Mouse (Mus musculus) spleen, embryonic (tissue): ENCODE results near the gene Atraid.

Experiments
- CTCF ChIA-PET: fragments of 350-600 bp; sonication (Branson Sonifier 250); formaldehyde crosslinking; loops from one replicate; lab custom pipeline; 2022; lab: Charles Lee

The Atraid gene

DNA sequence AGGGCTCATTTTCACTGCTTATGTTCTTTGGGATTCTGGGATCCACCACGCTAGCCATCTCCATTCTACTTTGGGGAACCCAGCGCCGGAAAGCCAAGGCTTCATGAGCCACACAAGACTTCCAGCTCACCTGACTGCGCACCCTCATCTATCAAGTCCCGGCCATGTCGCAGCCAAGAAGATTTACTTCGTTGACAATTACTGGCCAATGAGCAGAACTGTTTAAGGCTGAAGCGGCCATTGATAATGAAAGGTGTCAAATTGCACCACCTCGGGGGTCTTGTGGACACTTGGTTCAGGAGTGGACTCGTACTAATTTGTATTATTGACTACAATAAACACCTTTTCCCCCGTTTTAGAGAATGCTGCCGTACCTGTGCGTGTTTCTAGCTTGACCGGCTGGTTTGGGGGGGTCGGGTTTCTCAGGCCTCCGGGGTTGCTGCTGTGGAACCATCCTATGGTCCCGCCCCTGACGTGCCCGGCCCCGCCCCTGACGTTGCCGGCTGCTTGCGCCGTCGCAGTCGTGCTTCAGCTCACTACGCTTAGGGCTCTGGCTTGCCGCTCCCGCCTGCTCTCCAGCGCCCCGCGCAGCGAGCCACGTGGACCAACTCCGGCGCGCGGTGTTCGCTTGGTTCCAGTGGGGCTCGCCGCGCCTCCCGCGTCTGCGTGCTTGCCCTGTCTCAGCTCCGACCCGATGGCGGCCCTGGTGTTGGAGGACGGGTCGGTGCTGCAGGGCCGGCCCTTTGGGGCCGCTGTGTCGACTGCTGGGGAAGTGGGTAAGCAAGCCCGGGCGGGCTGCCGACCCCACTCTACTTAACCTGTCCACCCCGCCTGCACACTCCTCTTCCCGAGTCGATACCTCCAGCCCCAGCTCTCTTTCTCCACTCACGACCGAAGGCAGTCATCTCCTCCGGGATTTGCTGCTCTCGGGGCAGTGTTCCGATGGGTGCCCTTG is 6.4 kb downstream of the Atraid start, which contains the start of gene Cad:
Cad (plus strand) TSS at position 520 of the 955 bp plus-strand sequence.
- CTCF ChIA-PET: interaction anchor here (0.6 kb wide), 1 partner anchor 236 kb away, joined by 19 read pairs; no protein-coding TSS in a partner anchor

- CTCF ChIA-PET: interaction anchor here (0.6 to 0.9 kb wide), 2 partner anchors 12 to 235 kb away, joined by 10 to 19 read pairs; no protein-coding TSS in a partner anchor
Observed at GRCm38 (mm10) chr5:31055216-31056140, 7.4 kb downstream of the Atraid start.

DNA sequence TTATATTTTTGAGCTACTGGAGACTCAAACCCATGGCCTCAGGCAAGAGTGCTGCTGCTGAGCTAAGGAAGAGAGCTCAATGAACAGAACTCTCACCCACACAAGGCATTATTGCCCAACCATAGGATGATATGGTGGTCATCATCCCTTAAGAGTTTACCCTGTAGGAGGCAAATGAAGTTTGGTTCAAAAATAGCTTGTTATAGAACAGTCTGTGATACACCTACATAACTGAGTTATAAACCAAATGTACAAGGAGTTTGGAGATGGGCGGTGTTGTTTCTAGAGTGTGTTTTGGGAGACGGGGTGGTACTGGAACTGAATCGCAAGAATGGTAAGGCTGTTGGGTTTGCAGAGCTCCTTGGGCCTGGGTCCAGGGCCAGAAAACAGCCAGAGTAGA is 21.7 kb downstream of the Atraid start:
- CTCF ChIA-PET: no interaction called here

- CTCF ChIA-PET: interaction anchor here (0.6 kb wide), 1 partner anchor 48 kb away, joined by 8 read pairs; no protein-coding TSS in a partner anchor
Observed at GRCm38 (mm10) chr5:31071059-31071458, 22.9 kb downstream of the Atraid start.

DNA sequence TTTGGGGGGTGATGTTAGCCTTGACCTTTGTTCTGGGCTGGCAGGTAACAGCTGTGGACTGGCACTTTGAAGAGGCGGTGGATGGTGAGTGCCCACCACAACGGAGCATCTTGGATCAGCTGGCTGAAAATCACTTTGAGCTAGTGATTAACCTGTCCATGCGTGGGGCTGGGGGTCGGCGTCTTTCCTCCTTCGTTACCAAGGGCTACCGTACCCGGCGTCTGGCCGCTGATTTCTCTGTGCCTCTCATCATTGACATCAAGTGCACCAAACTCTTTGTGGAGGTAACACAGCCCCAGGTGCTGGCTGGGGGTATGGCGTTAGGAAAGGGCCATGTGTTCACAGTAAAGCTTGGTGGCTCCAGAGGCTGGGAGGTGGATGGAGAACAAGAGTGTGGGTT is 23.7 kb downstream of the Atraid start:
- CTCF ChIA-PET: interaction anchor here (0.5 kb wide), 1 partner anchor 1725 kb away, joined by 3 read pairs; no protein-coding TSS in a partner anchor

DNA sequence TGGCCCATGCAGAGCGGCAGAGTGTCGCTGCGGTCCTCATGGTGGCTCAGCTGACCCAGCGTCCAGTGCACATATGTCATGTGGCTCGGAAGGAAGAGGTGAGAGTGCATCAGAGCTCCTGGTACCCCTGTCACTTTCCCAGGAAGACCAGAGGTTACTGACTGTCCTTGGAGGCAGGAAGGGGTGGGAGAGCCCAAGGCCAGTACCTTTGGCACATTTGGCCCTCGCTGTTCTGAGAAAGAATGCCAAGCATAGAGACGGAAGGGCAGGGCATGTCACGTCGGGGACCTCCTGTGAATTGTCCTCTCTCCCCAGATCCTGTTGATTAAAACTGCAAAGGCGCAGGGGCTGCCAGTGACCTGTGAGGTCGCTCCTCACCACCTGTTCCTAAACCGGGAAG is 25.1 kb downstream of the Atraid start:
- CTCF ChIA-PET: interaction anchor here (0.6 kb wide), 1 partner anchor 1405 kb away, joined by 8 read pairs; no protein-coding TSS in a partner anchor

GRCm38 (mm10) chr5:31076346-31076745 is 28.2 kb downstream of the Atraid start:
- CTCF ChIA-PET: interaction anchor here (0.9 kb wide), 1 partner anchor 25 kb away, joined by 3 read pairs; no protein-coding TSS in a partner anchor

GRCm38 (mm10) chr5:31080059-31080794 is 32.1 kb downstream of the Atraid start:
- CTCF ChIA-PET: no interaction called here

DNA sequence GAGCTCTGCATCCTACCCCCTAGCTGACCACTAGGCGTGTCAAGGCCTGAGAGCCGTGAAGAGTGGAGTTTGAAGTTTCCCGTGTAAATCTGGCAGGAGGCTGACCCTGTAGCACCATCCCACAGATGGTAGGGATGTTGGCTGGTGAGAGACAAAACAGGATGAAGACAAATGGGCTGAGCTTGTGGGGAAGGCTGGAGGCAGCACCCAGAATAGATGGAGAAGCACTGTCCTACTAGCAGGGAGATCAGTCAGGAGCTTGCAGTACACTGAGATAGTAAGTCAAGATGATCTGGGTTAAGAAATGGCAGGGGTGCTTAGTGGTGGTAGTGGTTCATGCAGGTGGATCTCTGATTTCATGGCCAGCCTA is 32.7 kb downstream of the Atraid start:
- CTCF ChIA-PET: no interaction called here

DNA sequence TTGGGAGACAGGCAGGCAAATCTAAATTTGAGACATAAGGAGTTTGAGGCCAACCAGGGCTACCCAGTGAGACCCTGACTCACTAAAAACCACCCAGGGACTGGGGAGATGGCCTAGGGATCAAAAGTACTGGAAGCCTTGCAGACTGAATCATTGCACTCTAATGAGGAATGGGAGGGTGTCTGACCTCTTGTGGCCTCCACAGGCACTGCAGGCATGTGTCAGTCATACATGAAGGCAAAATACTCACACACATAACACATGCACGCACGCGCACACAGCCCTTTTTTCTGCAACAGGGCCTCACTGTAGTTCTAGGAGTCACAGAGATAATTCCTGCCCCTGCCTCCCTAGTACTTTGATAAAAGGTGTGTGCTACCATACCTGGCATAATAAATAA is 33.3 kb downstream of the Atraid start:
- CTCF ChIA-PET: no interaction called here

DNA sequence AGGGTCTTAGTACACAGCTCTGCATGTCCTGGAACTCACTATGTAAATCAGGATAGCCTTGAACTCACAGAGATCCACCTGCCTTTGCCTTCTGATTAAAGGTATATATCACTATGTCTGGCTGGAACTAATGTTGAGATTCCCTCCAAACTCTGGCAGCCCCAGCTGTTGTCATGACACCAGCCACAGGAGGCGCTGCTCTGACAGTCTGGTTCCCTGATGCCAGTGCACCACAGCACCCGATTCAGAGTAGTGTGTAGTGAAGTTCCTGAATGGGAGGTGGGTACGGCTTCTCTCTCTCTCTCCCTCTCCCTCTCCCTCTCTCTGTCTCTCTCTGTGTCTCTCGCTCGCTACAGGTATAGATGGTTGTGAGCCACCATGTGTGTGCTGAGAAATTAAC is 34.2 kb downstream of the Atraid start:
- CTCF ChIA-PET: no interaction called here

DNA sequence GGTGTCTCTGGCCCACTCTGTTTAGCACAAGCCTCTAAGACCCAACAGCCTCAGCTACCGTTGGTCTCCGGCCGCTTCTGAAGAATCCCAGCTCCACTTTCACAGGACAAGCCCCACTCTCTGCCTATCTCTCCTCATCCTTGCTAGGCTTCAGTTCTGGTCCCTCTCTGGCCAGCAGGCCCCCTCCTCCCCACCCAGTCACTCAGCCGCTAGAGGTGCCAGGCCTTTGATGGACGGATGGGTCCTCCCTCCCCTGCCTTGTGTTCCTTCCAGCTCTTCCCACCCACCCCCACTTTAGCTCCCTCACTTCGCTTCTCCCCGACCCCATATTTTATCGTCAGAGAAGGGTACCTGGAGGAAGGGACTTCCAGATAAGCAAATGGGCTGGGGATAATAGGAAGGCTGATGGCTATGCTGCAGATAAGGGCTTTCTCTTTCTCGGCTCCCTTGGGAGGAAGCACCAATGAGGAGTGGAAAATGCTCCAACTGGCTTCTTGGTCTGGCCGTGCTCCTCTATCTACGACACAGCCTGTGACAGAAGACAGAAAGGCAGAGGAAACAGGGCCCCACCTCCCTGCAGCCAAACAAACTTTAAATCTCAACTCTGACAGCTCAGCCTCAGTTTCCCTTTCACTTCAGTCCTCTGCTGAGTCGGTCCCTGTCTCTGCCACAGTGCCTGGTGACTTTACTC is 35.0 kb downstream of the Atraid start:
- CTCF ChIA-PET: interaction anchor here (0.6 kb wide), 1 partner anchor 246 kb away, joined by 3 read pairs; no protein-coding TSS in a partner anchor

DNA sequence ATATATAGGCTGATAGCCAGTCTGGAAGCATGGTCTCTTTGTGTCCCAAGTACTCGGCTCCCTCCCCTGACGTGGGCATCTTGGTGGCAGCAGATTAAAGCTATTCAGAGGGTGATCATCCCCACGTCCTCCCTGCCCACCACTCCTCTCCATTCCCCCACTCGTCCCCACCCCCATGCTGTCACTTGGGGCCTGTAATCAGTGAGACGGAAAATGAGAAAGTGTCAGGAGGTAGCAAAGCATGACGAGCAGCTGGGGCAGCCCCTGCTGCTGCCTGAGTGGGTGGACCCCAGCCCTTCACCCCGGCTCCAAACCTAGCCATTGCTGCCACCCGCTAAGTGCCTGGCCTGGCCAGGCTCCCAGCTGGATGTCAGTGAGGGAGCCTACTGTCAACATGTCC is 35.8 kb downstream of the Atraid start:
- CTCF ChIA-PET: interaction anchor here (0.7 kb wide), 1 partner anchor 119 kb away, joined by 3 read pairs; no protein-coding TSS in a partner anchor

DNA sequence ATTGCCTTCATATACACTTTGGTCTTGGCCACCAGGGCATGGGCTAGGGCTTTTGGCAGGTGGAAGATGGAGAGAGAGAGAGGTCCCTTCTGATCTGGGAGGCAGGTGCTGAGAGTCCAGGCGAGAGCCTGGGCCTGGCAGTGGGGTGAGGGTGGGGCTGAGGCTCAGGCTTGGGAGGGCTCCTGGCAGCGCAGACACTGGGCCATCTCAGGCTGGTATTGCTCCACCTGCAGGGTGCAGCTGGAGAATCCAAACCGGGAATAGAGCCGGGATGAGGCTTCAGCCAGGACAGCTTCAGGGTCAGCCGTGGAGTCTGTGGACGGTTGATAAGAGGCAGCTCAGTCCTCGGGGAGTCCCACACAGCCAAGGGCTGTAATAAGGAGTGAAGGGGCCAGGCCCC is 38.5 kb downstream of the Atraid start:
- CTCF ChIA-PET: interaction anchor here (0.6 kb wide), 1 partner anchor 24 kb away, joined by 3 read pairs; no protein-coding TSS in a partner anchor

GRCm38 (mm10) chr5:31087131-31087530 is 39.0 kb downstream of the Atraid start:
- CTCF ChIA-PET: no interaction called here

GRCm38 (mm10) chr5:31092231-31092975 is 44.3 kb downstream of the Atraid start:
- CTCF ChIA-PET: no interaction called here

DNA sequence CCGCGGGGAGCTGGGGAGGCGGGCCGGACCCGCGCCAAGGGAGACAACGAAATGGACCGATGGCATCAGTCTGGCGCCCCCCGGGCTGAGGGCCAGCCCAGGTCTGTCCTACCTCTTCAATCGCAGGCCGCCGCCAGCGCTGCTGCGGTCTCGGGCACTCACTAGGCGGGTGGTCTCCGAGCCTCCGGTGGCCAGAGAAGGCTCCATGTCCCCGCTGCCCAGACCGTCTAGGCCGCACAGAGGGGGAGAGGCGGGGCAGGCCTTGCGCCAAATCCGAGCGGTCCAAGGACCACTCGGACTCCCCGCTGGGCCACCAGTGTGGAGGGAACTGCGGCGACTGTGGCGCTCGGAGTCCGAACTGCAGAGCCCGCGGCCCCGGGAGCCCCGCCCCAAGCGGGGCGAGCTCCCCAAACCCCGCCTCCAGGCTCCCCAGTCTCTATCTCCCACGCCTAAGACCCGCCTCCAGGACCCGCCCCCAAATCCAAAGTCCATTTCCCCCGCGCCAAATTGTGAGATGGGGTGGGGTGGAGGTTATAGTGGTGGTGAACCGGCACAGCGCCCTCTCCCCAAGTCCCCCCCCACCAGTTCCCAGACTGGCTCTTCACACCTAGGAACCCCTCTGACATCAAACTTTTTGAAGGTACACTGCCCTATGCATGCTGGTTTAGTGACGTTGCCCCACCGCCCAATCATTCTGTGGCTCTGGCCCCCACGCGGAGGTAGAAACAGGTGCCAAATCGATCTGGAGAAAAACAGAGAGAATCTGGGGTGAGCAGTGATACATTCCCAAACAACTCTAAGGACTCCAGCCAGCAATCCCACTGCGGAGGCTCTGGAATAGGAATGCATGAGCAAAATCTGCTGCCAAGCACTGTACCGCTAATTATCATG is 45.3 kb downstream of the Atraid start:
- CTCF ChIA-PET: no interaction called here

DNA sequence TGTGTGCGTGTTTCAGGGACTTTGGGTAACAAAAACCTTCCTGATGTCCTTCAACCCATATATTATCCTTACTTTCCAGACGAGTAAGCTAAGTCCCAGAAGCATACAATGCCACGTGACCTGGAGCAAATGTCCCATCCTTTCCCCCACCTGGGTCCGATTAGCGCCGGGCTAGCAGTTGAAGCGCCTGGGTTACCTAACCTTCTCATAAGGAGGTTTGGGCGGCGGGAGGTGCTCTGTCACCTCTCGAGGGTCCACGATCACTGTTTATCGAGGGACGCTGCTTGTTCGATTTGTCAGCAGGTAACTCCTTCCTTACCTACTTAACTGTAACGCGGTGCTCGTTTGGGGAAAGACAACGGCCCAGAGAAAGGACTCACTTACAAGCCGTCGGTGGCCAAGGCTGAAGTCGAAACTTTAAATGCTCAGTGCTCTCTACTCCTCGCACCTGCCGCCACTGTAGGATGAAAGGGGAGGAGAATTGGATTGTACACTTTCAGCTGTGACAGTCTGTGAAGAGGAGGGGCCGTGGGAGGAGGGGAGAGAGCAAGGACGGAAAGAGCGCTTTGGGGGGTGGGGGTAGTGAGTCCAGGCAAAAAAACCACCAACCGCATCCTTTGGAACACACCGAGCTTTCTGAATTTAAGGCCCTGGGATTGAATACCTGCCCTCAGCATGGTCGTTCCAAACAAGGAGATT is 46.1 kb downstream of the Atraid start:
- CTCF ChIA-PET: interaction anchor here (0.6 kb wide), 2 partner anchors 10 to 204 kb away, joined by 3 to 4 read pairs; no protein-coding TSS in a partner anchor
